In the genomic region with DNA sequence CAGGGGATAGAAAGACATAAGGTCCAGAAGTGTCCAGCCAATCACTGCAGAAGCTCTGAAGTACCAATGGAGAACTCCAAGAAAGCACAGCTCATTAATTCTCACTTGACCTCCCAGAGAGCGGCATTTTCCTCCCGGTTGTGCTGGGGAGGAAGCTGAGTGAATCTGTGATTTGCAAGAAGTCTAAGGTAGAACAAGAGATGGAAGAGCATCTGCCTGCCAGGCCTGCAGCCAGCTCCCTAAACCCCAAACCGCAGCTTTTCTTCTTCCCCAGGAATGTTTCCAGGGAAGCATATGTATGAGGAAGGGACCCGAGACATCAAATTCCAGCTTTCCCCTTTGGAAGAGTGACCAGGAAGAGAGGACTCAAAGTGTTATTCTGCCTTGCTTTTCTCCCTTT, we compare ENCODE assay signal across 10 mouse cellular contexts. TPM values are rescaled to one million over a fixed set of nuclear protein-coding genes. Genes with fewer than 3 reads are reported as not detected.
DNase-seq lines count a peak whose midpoint lies in the region; ATAC-seq lines count a peak whose summit lies in the region.
"Had no signal": no experiment of that assay in that cellular context is flagged by ENCODE, and none has a peak within 500 bp of the region (broad histone marks: within the 10 kb centered on the region; RNA-seq: fewer than 3 reads in every experiment).

No protein-coding gene starts in this region.

- no peak for ATAC-seq in midbrain, embryonic 16.5 days
- ATAC-seq in forebrain, embryonic 12.5 days (ENCODE audit: low FRiP score): no peak
- no peak for ATAC-seq in limb, embryonic 12.5 days (ENCODE audit: insufficient number of reproducible peaks, insufficient read depth, low FRiP score, low TSS enrichment, low read depth)
- no peak for ATAC-seq in stomach, embryonic 15.5 days (ENCODE audit: insufficient read depth, low FRiP score, low read depth)
- ATAC-seq: liver, postnatal 0 days had no signal

- H3K9me3 ChIP-seq in midbrain, embryonic 10.5 days (replicated peaks): no peaks in the 10 kb centered on the region
- no peaks in the 10 kb centered on the region for H3K9me3 ChIP-seq in midbrain, embryonic 16.5 days (replicated peaks; ENCODE audit: control insufficient read depth, low read length, poor library complexity, severe bottlenecking)
- no peaks in the 10 kb centered on the region for H3K9me3 ChIP-seq in forebrain, embryonic 12.5 days
- H3K9me3 ChIP-seq in limb, embryonic 12.5 days: no peaks in the 10 kb centered on the region
- no peaks in the 10 kb centered on the region for H3K9me3 ChIP-seq in stomach, embryonic 15.5 days

- no peak overlapping the region for H3K9ac ChIP-seq in midbrain, embryonic 16.5 days (ENCODE audit: low read depth, low read length)
- H3K9ac ChIP-seq in forebrain, embryonic 12.5 days: no peak overlapping the region
- no peak overlapping the region for H3K9ac ChIP-seq in limb, embryonic 12.5 days (replicated peaks)
- H3K9ac ChIP-seq in stomach, embryonic 15.5 days: no peak overlapping the region
- H3K9ac ChIP-seq: liver, postnatal 0 days had no signal

- no peaks in the 10 kb centered on the region for H3K36me3 ChIP-seq in midbrain, embryonic 10.5 days
- no peaks in the 10 kb centered on the region for H3K36me3 ChIP-seq in midbrain, embryonic 16.5 days (ENCODE audit: control insufficient read depth, insufficient read depth, low read length)
- H3K36me3 ChIP-seq in forebrain, embryonic 12.5 days (replicated peaks): no peaks in the 10 kb centered on the region
- no peaks in the 10 kb centered on the region for H3K36me3 ChIP-seq in limb, embryonic 12.5 days
- no peaks in the 10 kb centered on the region for H3K36me3 ChIP-seq in stomach, embryonic 15.5 days

- no peak overlapping the region; the same call in 1 of the 2 replicates for H3K4me2 ChIP-seq in midbrain, embryonic 16.5 days (ENCODE audit: low read length)
- H3K4me2 ChIP-seq in forebrain, embryonic 12.5 days: peak overlapping the region; percentile 56
- H3K4me2 ChIP-seq in limb, embryonic 12.5 days: peak overlapping the region; percentile 51
- H3K4me2 ChIP-seq in stomach, embryonic 15.5 days: no peak overlapping the region

- peaks cover 74% of the 10 kb centered on the region for H3K4me1 ChIP-seq in midbrain, embryonic 10.5 days
- H3K4me1 ChIP-seq in midbrain, embryonic 16.5 days (ENCODE audit: control insufficient read depth, insufficient read depth, low read length): peaks cover 22% of the 10 kb centered on the region
- peaks cover 51% of the 10 kb centered on the region for H3K4me1 ChIP-seq in forebrain, embryonic 12.5 days
- peaks cover 66% of the 10 kb centered on the region for H3K4me1 ChIP-seq in limb, embryonic 12.5 days (replicated peaks)
- H3K4me1 ChIP-seq in stomach, embryonic 15.5 days: peaks cover 12% of the 10 kb centered on the region

- DNase-seq in midbrain, embryonic 10.5 days (ENCODE audit: low spot score): peak; percentile 60
- DNase-seq in ovary, postnatal 14 days (ENCODE audit: low spot score): no peak
- DNase-seq in spleen, postnatal 36 days (ENCODE audit: low spot score in 2 of 2): no peak
- no peak for DNase-seq in yolk sac, embryonic 10.5 days (ENCODE audit: low spot score)
- DNase-seq: liver, postnatal 0 days; thymus, postnatal 25 days had no signal

- peak overlapping the region; percentile 90 for H3K27ac ChIP-seq in midbrain, embryonic 10.5 days (replicated peaks)
- H3K27ac ChIP-seq in midbrain, embryonic 16.5 days (ENCODE audit: low read length): no peak overlapping the region
- H3K27ac ChIP-seq in forebrain, embryonic 12.5 days: peak overlapping the region; percentile 94
- peak overlapping the region; percentile 95 for H3K27ac ChIP-seq in limb, embryonic 12.5 days
- H3K27ac ChIP-seq in stomach, embryonic 15.5 days: peak overlapping the region; percentile 40

- H3K4me3 ChIP-seq in midbrain, embryonic 10.5 days: peak overlapping the region; percentile 49
- no peak overlapping the region for H3K4me3 ChIP-seq in midbrain, embryonic 16.5 days (ENCODE audit: low read depth, low read length)
- H3K4me3 ChIP-seq in forebrain, embryonic 12.5 days (replicated peaks): no peak overlapping the region
- H3K4me3 ChIP-seq in limb, embryonic 12.5 days (replicated peaks): no peak overlapping the region
- no peak overlapping the region for H3K4me3 ChIP-seq in stomach, embryonic 15.5 days (replicated peaks)

- whole genome bisulfite sequencing in midbrain, embryonic 10.5 days: 2% methylated on average over 4 of the region's 4 CpGs
- WGBS in midbrain, embryonic 16.5 days: 2% methylated on average over 4 of the region's 4 CpGs
- WGBS in forebrain, embryonic 12.5 days: 3% methylated on average over 4 of the region's 4 CpGs
- WGBS in limb, embryonic 12.5 days: 3% methylated on average over 4 of the region's 4 CpGs
- WGBS in stomach, embryonic 15.5 days: 19% methylated on average over 4 of the region's 4 CpGs

- H3K27me3 ChIP-seq in midbrain, embryonic 10.5 days (ENCODE audit: low read depth, poor library complexity, severe bottlenecking): no peaks in the 10 kb centered on the region; the same call in 1 of the 2 replicates
- H3K27me3 ChIP-seq in midbrain, embryonic 16.5 days (ENCODE audit: control insufficient read depth, insufficient read depth, low read depth, low read length): no peaks in the 10 kb centered on the region
- no peaks in the 10 kb centered on the region for H3K27me3 ChIP-seq in forebrain, embryonic 12.5 days
- H3K27me3 ChIP-seq in limb, embryonic 12.5 days: no peaks in the 10 kb centered on the region
- H3K27me3 ChIP-seq in stomach, embryonic 15.5 days (replicated peaks): no peaks in the 10 kb centered on the region

RNA-seq across cellular contexts. Expression of a gene that starts 35.6 kb away (rescaled TPM):
- polyA plus RNA-seq in midbrain, embryonic 10.5 days (2016; fragmentation: Nextera tagmentation; extraction: Ambion mirVana): 11.3 and 14.0 TPM in 2 replicates
- 3.2 and 4.5 TPM in 2 replicates for polyA plus RNA-seq in midbrain, embryonic 16.5 days (2015; fragmentation: Nextera tagmentation; extraction: Ambion mirVana)
- 9.9 and 10.4 TPM in 2 replicates for polyA plus RNA-seq in forebrain, embryonic 12.5 days (2016; fragmentation: Nextera tagmentation; extraction: Ambion mirVana)
- polyA plus RNA-seq in limb, embryonic 12.5 days (2016; fragmentation: Nextera tagmentation; extraction: Ambion mirVana): 11.7 and 12.8 TPM in 2 replicates
- polyA plus RNA-seq in stomach, embryonic 15.5 days (2015; fragmentation: Nextera tagmentation; extraction: Ambion mirVana): 7.7 and 8.6 TPM in 2 replicates

RNA-seq across cellular contexts. Expression of a gene that starts 57.7 kb away (rescaled TPM):
- 29.8 and 31.7 TPM in 2 replicates for polyA plus RNA-seq in midbrain, embryonic 10.5 days (2016; fragmentation: Nextera tagmentation; extraction: Ambion mirVana)
- 40.5 and 43.0 TPM in 2 replicates for polyA plus RNA-seq in midbrain, embryonic 16.5 days (2015; fragmentation: Nextera tagmentation; extraction: Ambion mirVana)
- 33.1 and 36.8 TPM in 2 replicates for polyA plus RNA-seq in forebrain, embryonic 12.5 days (2016; fragmentation: Nextera tagmentation; extraction: Ambion mirVana)
- polyA plus RNA-seq in limb, embryonic 12.5 days (2016; fragmentation: Nextera tagmentation; extraction: Ambion mirVana): 29.0 and 30.2 TPM in 2 replicates
- polyA plus RNA-seq in stomach, embryonic 15.5 days (2015; fragmentation: Nextera tagmentation; extraction: Ambion mirVana): 29.0 and 30.8 TPM in 2 replicates

Comparison
In these comparisons a context has a peak if more than half of its experiments do, and no peak if none do; other contexts are left out.
1. H3K4me2 ChIP-seq: peak in forebrain, embryonic 12.5 days (single experiment) and limb, embryonic 12.5 days (single experiment); none in midbrain, embryonic 16.5 days (single experiment) and stomach, embryonic 15.5 days (single experiment).